Mouse (Mus musculus): ENCODE measurements at regions not wholly inside any gene's neighbourhood (a gene's known extent, or its start where the extent isn't known, plus 50 kb on each side); places are given as distances from the start of the nearest gene placed in this dataset.
"Not testable (repeated sequence)": the region's sequence is repeated elsewhere in the genome, so short reads cannot be mapped to it uniquely, and the experiment has no call there.

DNA sequence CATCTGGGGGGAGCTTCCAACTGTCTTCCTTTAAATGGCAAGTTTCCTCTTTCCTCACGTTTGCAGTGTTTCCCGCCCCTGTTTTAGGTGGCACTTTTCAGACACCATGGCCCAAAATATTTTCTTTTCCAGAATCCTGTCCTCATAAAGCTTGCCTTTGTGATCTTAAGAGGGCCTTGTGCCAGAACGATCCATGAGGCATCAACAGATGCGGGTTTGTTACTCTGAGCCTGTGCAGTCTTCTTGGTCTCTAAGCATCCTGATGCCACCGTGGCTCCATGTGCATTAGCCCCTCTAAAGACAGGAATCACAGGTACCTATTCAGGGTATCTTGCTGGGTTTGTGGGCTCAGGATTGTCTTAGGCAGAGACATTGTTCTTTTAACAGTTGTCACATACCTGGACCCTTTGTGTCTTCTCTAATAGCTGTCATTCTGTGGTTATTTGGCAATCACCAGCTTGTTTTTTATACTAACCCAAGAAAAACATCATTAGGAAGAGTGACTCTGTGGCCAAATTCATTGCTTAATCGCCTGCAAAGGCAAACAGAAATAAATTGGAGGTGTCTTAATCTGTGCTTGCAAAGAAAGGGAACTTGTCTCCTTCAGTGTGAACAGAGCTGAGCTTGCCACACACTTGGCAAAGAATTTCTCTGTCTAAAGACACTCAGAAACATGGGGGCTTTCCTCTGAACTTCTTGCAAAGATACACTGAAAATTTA is 179.3 kb downstream of the Nuak1 start:
- Histone ChIP-seq H3K9me3 (replicated peaks; ENCODE audit: control insufficient read depth, low read length) (no peaks in the 10 kb centered on the region), H3K4me1 (ENCODE audit: control insufficient read depth, insufficient read depth, low read length) (no peaks in the 10 kb centered on the region), H3K36me3 (replicated peaks; ENCODE audit: control insufficient read depth, insufficient read depth, low read depth, low read length) (no peaks in the 10 kb centered on the region), H3K4me3 (ENCODE audit: low read depth, low read length) (no peak overlapping the region), H3K27me3 (ENCODE audit: control insufficient read depth, insufficient read depth, low read length) (no peaks in the 10 kb centered on the region), H3K4me2 (ENCODE audit: low read depth, low read length) (no peak overlapping the region), H3K27ac (replicated peaks; ENCODE audit: low read depth, low read length) (no peak overlapping the region), H3K9ac (replicated peaks; ENCODE audit: low read length) (no peak overlapping the region)
- 73% methylated on average over 6 of the region's 6 CpGs for WGBS
- DNase-seq (ENCODE audit: low spot score) (no peak), ATAC-seq (replicated peaks; ENCODE audit: insufficient number of reproducible peaks, low FRiP score, low TSS enrichment, low read depth) (no peak)

DNA sequence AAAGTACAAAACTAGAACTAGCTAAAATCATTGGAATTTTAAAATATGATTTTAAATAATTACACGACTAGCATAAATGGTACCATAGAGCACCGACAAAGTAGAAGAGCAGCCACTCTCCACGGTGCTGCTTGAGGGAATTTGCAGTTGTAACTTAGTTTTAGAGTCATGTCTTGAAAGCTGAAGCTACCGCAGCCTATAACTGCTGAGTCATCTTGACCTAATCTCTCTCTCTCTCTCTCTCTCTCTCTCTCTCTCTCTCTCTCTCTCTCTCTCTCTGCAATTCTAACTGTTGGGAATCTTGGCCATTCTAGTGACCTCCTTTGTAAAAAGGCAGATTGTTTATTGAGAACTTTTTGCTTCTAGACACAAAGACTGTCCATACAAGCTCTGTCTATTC is 177.5 kb downstream of the Nuak1 start:
- Histone ChIP-seq H3K27me3 (ENCODE audit: control insufficient read depth, insufficient read depth, low read length) (no peaks in the 10 kb centered on the region), H3K27ac (replicated peaks; ENCODE audit: low read depth, low read length) (no peak overlapping the region), H3K9ac (replicated peaks; ENCODE audit: low read length) (no peak overlapping the region), H3K4me1 (ENCODE audit: control insufficient read depth, insufficient read depth, low read length) (no peaks in the 10 kb centered on the region), H3K36me3 (replicated peaks; ENCODE audit: control insufficient read depth, insufficient read depth, low read depth, low read length) (no peaks in the 10 kb centered on the region), H3K4me2 (ENCODE audit: low read depth, low read length) (no peak overlapping the region), H3K4me3 (ENCODE audit: low read depth, low read length) (no peak overlapping the region), H3K9me3 (replicated peaks; ENCODE audit: control insufficient read depth, low read length) (no peaks in the 10 kb centered on the region)
- ATAC-seq (replicated peaks; ENCODE audit: insufficient number of reproducible peaks, low FRiP score, low TSS enrichment, low read depth): no peak
- no peak for DNase-seq (ENCODE audit: low spot score)
- 87% methylated on average over 4 of the region's 4 CpGs for WGBS

DNA sequence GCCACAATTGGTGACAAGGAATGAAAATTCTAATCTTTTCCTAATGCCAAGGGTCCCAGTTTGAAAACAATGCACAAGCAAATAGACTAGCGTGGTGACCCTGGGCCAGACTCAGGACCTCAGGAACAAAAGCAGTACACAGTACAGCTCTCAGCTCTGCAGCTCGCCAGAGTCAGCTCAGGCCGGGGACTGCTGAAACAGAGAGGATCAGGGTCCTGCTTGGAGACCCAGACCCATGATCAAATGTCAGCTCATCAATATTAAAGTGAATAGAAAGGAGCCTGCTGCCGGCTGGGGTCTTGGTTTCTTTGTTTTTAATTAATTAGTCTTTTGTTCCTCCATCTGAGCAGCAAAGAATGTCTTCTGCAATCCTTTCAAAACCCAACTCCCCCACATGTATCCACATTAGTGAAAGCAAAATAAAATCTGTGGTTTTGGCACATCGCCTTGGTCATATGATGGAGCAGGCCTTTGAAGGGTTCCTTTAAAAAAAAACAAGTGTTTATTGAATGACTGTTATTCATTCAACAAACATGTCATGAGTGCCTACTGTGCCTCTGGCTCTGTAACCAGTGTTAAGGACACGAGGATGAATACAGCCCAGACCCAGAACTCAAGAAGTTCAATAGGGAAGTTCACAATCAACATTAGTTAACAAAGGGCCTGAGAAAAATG is 154.4 kb downstream of the Nuak1 start:
- Histone ChIP-seq H3K27me3 (ENCODE audit: control insufficient read depth, insufficient read depth, low read length) (no peaks in the 10 kb centered on the region), H3K36me3 (replicated peaks; ENCODE audit: control insufficient read depth, insufficient read depth, low read depth, low read length) (no peaks in the 10 kb centered on the region), H3K27ac (replicated peaks; ENCODE audit: low read depth, low read length) (no peak overlapping the region), H3K4me3 (ENCODE audit: low read depth, low read length) (no peak overlapping the region), H3K9me3 (replicated peaks; ENCODE audit: control insufficient read depth, low read length) (no peaks in the 10 kb centered on the region), H3K9ac (replicated peaks; ENCODE audit: low read length) (no peak overlapping the region), H3K4me1 (ENCODE audit: control insufficient read depth, insufficient read depth, low read length) (no peaks in the 10 kb centered on the region), H3K4me2 (ENCODE audit: low read depth, low read length) (no peak overlapping the region)
- no peak for DNase-seq (ENCODE audit: low spot score)
- no peak for ATAC-seq (replicated peaks; ENCODE audit: insufficient number of reproducible peaks, low FRiP score, low TSS enrichment, low read depth)
- 44% methylated on average over 6 of the region's 6 CpGs for WGBS

DNA sequence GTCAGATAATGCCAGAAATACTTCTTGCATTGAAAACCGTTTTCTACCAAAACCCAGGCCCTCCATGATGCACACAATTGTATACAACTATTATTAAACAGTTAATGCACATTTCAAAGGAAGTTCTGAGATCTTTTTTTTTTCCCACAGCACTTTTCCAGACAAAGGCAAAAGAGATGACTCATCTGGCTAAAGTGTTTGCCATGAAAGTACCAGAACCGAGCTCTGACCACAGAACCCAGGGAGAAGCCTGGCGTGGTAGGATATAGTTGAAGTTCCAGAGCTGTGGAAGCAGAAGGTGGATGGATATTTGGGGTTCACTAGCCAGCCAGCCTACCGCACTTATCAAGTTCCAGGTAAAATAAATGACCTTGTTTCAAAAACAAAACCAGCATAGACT is 146.0 kb downstream of the Nuak1 start:
- WGBS: 83% methylated on average over 4 of the region's 4 CpGs
- no peak for ATAC-seq (replicated peaks; ENCODE audit: insufficient number of reproducible peaks, low FRiP score, low TSS enrichment, low read depth)

DNA sequence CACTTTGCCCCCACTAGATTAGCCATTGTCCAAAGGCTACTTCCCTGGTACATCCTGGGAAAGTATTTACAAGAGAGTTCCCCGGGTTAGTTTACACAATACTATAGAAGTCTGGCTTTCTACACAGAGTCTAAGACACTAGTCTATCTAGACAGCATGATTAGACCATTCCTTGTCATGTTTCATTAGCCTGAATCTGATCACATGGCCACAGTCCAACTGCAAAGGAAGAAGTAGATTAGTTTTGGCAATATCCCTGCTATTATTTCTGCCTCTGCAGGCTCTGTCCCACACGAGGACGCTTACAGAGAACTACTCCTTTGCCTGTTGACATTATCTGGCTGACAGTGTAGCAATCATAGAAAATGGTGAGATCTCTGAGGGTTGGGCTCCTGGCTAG is 144.2 kb downstream of the Nuak1 start:
- H3K36me3 ChIP-seq (replicated peaks; ENCODE audit: control insufficient read depth, insufficient read depth, low read depth, low read length): no peaks in the 10 kb centered on the region
- H3K4me2 ChIP-seq (ENCODE audit: low read depth, low read length): no peak overlapping the region
- H3K4me3 ChIP-seq (ENCODE audit: low read depth, low read length): no peak overlapping the region
- H3K9ac ChIP-seq (replicated peaks; ENCODE audit: low read length): no peak overlapping the region
- no peak for DNase-seq (ENCODE audit: low spot score)
- no peak for ATAC-seq (replicated peaks; ENCODE audit: insufficient number of reproducible peaks, low FRiP score, low TSS enrichment, low read depth)
- no peaks in the 10 kb centered on the region for H3K9me3 ChIP-seq (replicated peaks; ENCODE audit: control insufficient read depth, low read length)
- H3K27ac ChIP-seq (replicated peaks; ENCODE audit: low read depth, low read length): no peak overlapping the region
- H3K27me3 ChIP-seq (ENCODE audit: control insufficient read depth, insufficient read depth, low read length): no peaks in the 10 kb centered on the region
- WGBS: 71% methylated on average over 3 of the region's 3 CpGs
- H3K4me1 ChIP-seq (ENCODE audit: control insufficient read depth, insufficient read depth, low read length): no peaks in the 10 kb centered on the region

More for the DNA sequence above, 146.0 kb downstream of the Nuak1 start:
- DNase-seq (ENCODE audit: low spot score): no peak
- no peaks in the 10 kb centered on the region for H3K9me3 ChIP-seq (replicated peaks; ENCODE audit: control insufficient read depth, low read length)
- no peak overlapping the region for H3K4me2 ChIP-seq (ENCODE audit: low read depth, low read length)
- H3K27me3 ChIP-seq (ENCODE audit: control insufficient read depth, insufficient read depth, low read length): no peaks in the 10 kb centered on the region
- no peaks in the 10 kb centered on the region for H3K36me3 ChIP-seq (replicated peaks; ENCODE audit: control insufficient read depth, insufficient read depth, low read depth, low read length)
- H3K4me3 ChIP-seq (ENCODE audit: low read depth, low read length): no peak overlapping the region
- no peaks in the 10 kb centered on the region for H3K4me1 ChIP-seq (ENCODE audit: control insufficient read depth, insufficient read depth, low read length)
- no peak overlapping the region for H3K27ac ChIP-seq (replicated peaks; ENCODE audit: low read depth, low read length)
- H3K9ac ChIP-seq (replicated peaks; ENCODE audit: low read length): no peak overlapping the region

DNA sequence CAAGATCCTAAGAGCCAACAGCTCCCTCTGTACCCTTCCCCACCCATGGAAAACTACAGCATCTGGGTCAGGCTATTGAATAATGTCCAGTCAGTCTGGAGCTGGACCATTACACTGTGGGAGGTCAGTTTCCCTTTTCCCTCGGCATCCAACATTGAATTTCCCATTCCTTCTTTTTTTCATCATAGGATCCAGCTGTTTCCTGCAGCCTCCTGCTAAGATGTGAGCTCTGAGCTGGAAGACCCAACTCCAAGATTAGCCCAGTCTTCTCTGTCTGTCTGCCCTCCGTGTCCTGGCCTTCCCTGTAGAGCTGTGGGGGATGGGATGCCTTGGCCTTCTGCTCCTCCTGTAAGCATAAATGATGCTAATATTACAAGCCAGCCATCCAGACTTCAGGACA is 138.8 kb downstream of the Nuak1 start:
- Histone ChIP-seq H3K27ac (replicated peaks; ENCODE audit: low read depth, low read length) (no peak overlapping the region), H3K36me3 (replicated peaks; ENCODE audit: control insufficient read depth, insufficient read depth, low read depth, low read length) (no peaks in the 10 kb centered on the region), H3K4me1 (ENCODE audit: control insufficient read depth, insufficient read depth, low read length) (no peaks in the 10 kb centered on the region), H3K9ac (replicated peaks; ENCODE audit: low read length) (no peak overlapping the region), H3K4me3 (ENCODE audit: low read depth, low read length) (no peak overlapping the region), H3K27me3 (ENCODE audit: control insufficient read depth, insufficient read depth, low read length) (no peaks in the 10 kb centered on the region), H3K9me3 (replicated peaks; ENCODE audit: control insufficient read depth, low read length) (no peaks in the 10 kb centered on the region), H3K4me2 (ENCODE audit: low read depth, low read length) (no peak overlapping the region)
- 75% methylated on average over 2 of the region's 2 CpGs for whole genome bisulfite sequencing
- ATAC-seq (replicated peaks; ENCODE audit: insufficient number of reproducible peaks, low FRiP score, low TSS enrichment, low read depth): no peak
- no peak for DNase-seq (ENCODE audit: low spot score)

DNA sequence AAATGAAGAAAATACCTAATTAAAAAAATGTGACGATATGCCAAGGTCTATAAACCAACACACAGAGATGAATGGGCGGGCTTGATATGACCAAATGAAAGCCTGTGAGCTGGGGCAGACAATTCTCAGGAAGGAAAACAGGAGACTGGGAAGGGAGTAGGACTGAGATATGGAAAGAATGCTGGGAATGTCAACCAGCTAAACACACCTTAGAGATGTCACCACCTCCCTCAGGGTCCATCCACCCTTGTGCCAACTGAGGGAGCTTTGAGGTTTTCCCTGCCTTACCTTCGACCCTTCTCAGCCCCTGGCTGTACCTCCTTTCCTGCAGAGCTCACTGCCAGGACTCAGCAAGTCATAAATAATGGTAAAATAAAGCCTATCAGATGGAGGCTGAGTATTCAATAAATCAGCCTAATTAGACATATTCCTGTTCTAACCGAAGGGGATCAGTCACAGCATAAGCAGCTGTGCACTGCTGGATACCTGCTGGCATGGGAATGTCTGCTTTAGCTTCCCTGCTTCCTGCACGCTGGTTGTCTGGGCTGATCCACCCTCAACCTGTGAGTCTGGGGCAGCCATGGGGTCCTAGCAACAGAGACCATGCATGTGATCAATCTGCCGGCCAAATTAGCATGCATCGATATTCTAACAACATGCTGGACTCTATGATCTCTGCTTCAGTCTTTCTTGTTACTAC is 137.4 kb downstream of the Nuak1 start:
- Histone ChIP-seq H3K4me3 (ENCODE audit: low read depth, low read length) (no peak overlapping the region), H3K27ac (replicated peaks; ENCODE audit: low read depth, low read length) (no peak overlapping the region), H3K36me3 (replicated peaks; ENCODE audit: control insufficient read depth, insufficient read depth, low read depth, low read length) (no peaks in the 10 kb centered on the region), H3K9ac (replicated peaks; ENCODE audit: low read length) (no peak overlapping the region), H3K27me3 (ENCODE audit: control insufficient read depth, insufficient read depth, low read length) (no peaks in the 10 kb centered on the region), H3K4me2 (ENCODE audit: low read depth, low read length) (no peak overlapping the region), H3K4me1 (ENCODE audit: control insufficient read depth, insufficient read depth, low read length) (no peaks in the 10 kb centered on the region), H3K9me3 (replicated peaks; ENCODE audit: control insufficient read depth, low read length) (no peaks in the 10 kb centered on the region)
- ATAC-seq (replicated peaks; ENCODE audit: insufficient number of reproducible peaks, low FRiP score, low TSS enrichment, low read depth): no peak
- DNase-seq (ENCODE audit: low spot score): no peak
- 74% methylated on average over 7 of the region's 7 CpGs for WGBS

DNA sequence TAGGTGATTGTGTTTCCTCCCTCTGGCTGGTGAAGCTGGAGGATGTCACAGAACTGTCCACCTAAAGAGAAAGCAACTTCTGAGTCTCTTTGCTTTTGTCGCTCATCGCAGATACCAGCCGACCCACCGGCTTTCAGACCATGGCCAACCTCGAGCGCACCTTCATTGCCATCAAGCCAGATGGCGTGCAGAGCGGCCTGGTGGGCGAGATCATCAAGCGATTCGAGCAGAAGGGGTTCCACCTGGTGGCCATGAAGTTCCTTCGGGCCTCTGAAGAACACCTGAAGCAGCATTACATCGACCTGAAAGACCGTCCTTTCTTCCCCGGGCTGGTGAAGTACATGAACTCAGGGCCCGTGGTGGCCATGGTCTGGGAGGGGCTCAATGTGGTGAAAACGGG is 131.7 kb downstream of the Nuak1 start:
- not testable (repeated sequence) for H3K4me2 ChIP-seq (ENCODE audit: low read depth, low read length); H3K36me3 ChIP-seq (replicated peaks; ENCODE audit: control insufficient read depth, insufficient read depth, low read depth, low read length); H3K4me3 ChIP-seq (ENCODE audit: low read depth, low read length); H3K27ac ChIP-seq (replicated peaks; ENCODE audit: low read depth, low read length); H3K9me3 ChIP-seq (replicated peaks; ENCODE audit: control insufficient read depth, low read length); H3K4me1 ChIP-seq (ENCODE audit: control insufficient read depth, insufficient read depth, low read length); ATAC-seq (replicated peaks; ENCODE audit: insufficient number of reproducible peaks, low FRiP score, low TSS enrichment, low read depth); H3K27me3 ChIP-seq (ENCODE audit: control insufficient read depth, insufficient read depth, low read length); H3K9ac ChIP-seq (replicated peaks; ENCODE audit: low read length); DNase-seq (ENCODE audit: low spot score)
- 91% methylated on average over 17 of the region's 17 CpGs for WGBS

Measured in embryonic facial prominence, embryonic 11.5 days (tissue).